Mouse (Mus musculus) C2C12 (cell line): ENCODE measurements around the gene BC025446. TPM values are rescaled to one million over a fixed set of nuclear protein-coding genes. Genes with fewer than 3 reads are reported as not detected.

ENCODE experiments used
- H3K27me3 ChIP-seq: one replicate; pipeline ENCODE4 v1.6.1; 2011; ENCODE audit not compliant: control insufficient read depth, insufficient read depth, insufficient read length
- H3K36me3 ChIP-seq: one replicate; pipeline ENCODE4 v1.6.1; 2011; ENCODE audit not compliant: control insufficient read depth, insufficient read depth
- H3K4me3 ChIP-seq: one replicate; pipeline ENCODE4 v1.5.1; 2011; ENCODE audit warnings: mild to moderate bottlenecking, control low read depth; ENCODE audit not compliant: poor library complexity, insufficient read depth, severe bottlenecking
- H3K79me2 ChIP-seq: one replicate; pipeline ENCODE4 v1.6.1; 2011; ENCODE audit not compliant: control insufficient read depth, insufficient read depth
- H3K79me3 ChIP-seq: one replicate; pipeline ENCODE4 v1.6.1; 2011; ENCODE audit warnings: low read depth, control low read depth
- H3ac ChIP-seq: one replicate; pipeline ENCODE3; 2011; ENCODE audit warnings: low read depth; ENCODE audit not compliant: control insufficient read depth, insufficient read length
- CEBPB ChIP-seq: IDR thresholded peaks from one replicate; pipeline ENCODE4 v1.6.1; 2011; ENCODE audit warnings: low read depth, mild to moderate bottlenecking, control low read depth, moderate library complexity
- CTCF ChIP-seq: IDR thresholded peaks from one replicate; pipeline ENCODE4 v1.5.1; 2011; ENCODE audit not compliant: control insufficient read depth, insufficient read depth, insufficient read length
- FOSL1 ChIP-seq: IDR thresholded peaks from one replicate; pipeline ENCODE4 v1.8.0; 2011; ENCODE audit warnings: mild to moderate bottlenecking, low read length; ENCODE audit not compliant: poor library complexity, insufficient read depth, severe bottlenecking
- MAX ChIP-seq: IDR thresholded peaks from one replicate; pipeline ENCODE4 v1.6.1; 2011; ENCODE audit warnings: mild to moderate bottlenecking, control low read depth
- MYOD1 ChIP-seq: IDR thresholded peaks from one replicate; pipeline ENCODE4 v1.6.1; 2011; ENCODE audit warnings: low read depth; ENCODE audit not compliant: control insufficient read depth, insufficient read length
- MYOG ChIP-seq: IDR thresholded peaks from one replicate; pipeline ENCODE4 v1.6.1; 2011; ENCODE audit not compliant: control insufficient read depth, insufficient read length; ENCODE audit errors: extremely low read depth
- USF1 ChIP-seq: IDR thresholded peaks from one replicate; pipeline ENCODE4 v1.6.1; 2011; ENCODE audit warnings: low read depth, mild to moderate bottlenecking, control low read depth, moderate library complexity
- polyA plus RNA-seq: library from polyadenylated mRNA; unstranded; fragments of >200 nt; fragmentation: generic; extraction: Trizol; gene quantifications from one replicate; pipeline ENCODE4 v1.2.1, GENCODE M21; 2012; ENCODE audit warnings: missing spikeins

BC025446 gene
- polyA plus RNA-seq, 1 experiment: 9.4 TPM

GRCm38 (mm10) chr15:75221942-75222341, 5.8 kb downstream of the BC025446 start:
- no peak overlapping the region for H3ac ChIP-seq
- H3K36me3 ChIP-seq: no peaks in the 10 kb centered on the region
- H3K79me2 ChIP-seq: no peaks in the 10 kb centered on the region
- H3K4me3 ChIP-seq: no peak overlapping the region
- no peaks in the 10 kb centered on the region for H3K79me3 ChIP-seq
- no peak for TF ChIP-seq MYOG
- TF ChIP-seq MYOD1: no peak
- no peak for TF ChIP-seq CTCF
- no peak for TF ChIP-seq USF1
- TF ChIP-seq CEBPB: no peak
- no peak for TF ChIP-seq MAX
- no peak for TF ChIP-seq FOSL1
- H3K27me3 ChIP-seq: no peaks in the 10 kb centered on the region

DNA sequence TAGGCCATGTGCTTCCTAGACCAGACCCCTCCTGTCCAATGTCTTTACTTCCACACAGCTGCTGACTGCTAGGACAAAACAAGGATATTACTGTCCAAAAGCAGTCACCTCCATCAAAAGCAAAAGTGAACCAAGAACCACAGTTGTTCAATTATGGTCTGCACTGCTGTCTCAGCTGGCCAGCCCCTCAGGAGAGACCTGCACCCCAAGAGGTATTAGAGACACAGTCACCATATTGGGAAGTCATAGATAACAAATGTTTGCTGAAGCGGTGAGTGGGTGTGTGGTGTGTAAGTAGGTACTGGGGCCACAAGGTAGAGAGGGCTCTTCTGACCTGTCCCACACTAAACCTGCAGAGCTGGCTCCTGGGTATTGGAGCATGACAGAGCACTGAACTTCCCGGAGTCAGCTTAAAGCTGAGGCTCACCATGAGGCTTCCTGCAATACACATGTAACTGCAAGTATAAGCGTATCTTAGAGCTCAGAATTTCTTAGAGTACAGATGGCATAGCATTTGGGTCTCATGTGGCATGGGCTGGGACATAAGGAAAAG, 21.6 kb downstream of the BC025446 start:
- no peak overlapping the region for H3K4me3 ChIP-seq
- TF ChIP-seq USF1: no peak
- TF ChIP-seq MYOG: no peak
- no peak for TF ChIP-seq FOSL1
- TF ChIP-seq MAX: no peak
- no peak for TF ChIP-seq MYOD1
- no peak for TF ChIP-seq CEBPB
- H3ac ChIP-seq: no peak overlapping the region
- no peaks in the 10 kb centered on the region for H3K36me3 ChIP-seq
- H3K79me2 ChIP-seq: no peaks in the 10 kb centered on the region
- peaks cover 3% of the 10 kb centered on the region for H3K27me3 ChIP-seq
- H3K79me3 ChIP-seq: no peaks in the 10 kb centered on the region

- Histone ChIP-seq H3K79me2 (no peaks in the 10 kb centered on the region), H3K4me3 (no peak overlapping the region), H3K36me3 (no peaks in the 10 kb centered on the region), H3ac (no peak overlapping the region), H3K79me3 (no peaks in the 10 kb centered on the region), H3K27me3 (peaks cover 3% of the 10 kb centered on the region)
- TF ChIP-seq MYOG: no peak
- TF ChIP-seq USF1: no peak
- no peak for TF ChIP-seq CTCF
- TF ChIP-seq MYOD1: no peak
- no peak for TF ChIP-seq FOSL1
- TF ChIP-seq MAX: no peak
- TF ChIP-seq CEBPB: no peak
These were observed 24.4 kb downstream of the BC025446 start for GRCm38 (mm10) chr15:75240558-75240957.

DNA sequence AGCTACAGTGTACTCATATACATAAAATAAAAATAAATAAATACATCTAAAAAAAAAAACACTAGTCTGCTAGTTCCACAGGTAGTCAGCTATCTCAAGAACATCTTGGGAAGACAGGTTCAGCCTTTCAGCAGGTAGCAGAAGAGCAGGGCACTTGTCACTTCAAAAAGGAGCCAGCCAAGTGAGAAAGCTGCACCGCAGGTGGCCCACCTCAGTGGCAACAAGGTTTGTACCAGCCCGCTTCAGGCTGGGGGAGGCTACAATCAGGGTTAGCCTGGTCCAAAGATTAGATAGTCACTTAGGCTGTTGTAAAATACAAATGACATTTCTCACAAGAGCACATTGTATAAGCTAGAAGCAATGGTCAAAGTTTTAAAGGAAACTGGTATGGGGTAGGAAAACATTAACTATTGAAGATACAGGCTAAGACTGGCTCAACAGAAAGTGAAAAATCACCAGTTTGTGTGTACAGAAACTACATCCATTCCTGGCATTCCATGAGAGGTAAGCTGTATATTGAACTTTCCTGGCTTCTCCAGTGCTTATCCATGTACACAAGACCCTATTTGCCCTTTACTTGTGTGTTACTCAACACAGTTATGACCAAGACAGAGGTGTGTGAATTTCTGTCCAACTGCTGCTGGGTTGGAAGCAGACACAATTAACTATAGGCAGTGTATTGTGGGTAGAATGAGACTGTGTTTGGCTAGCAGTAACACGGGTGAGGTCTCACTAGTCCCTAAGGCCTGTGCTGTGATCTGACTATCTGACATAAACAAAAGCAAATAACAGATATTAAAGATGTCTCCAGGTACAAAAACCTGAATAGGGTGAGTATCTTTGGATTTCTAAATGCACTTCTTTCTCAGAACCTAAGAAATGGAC, 26.8 kb downstream of the BC025446 start:
- Histone ChIP-seq H3ac (no peak overlapping the region), H3K79me3 (no peaks in the 10 kb centered on the region), H3K4me3 (no peak overlapping the region), H3K79me2 (no peaks in the 10 kb centered on the region), H3K36me3 (no peaks in the 10 kb centered on the region), H3K27me3 (no peaks in the 10 kb centered on the region)
- TF ChIP-seq FOSL1: no peak
- no peak for TF ChIP-seq MAX
- no peak for TF ChIP-seq USF1
- TF ChIP-seq CTCF: no peak
- no peak for TF ChIP-seq MYOD1
- TF ChIP-seq CEBPB: no peak
- no peak for TF ChIP-seq MYOG

DNA sequence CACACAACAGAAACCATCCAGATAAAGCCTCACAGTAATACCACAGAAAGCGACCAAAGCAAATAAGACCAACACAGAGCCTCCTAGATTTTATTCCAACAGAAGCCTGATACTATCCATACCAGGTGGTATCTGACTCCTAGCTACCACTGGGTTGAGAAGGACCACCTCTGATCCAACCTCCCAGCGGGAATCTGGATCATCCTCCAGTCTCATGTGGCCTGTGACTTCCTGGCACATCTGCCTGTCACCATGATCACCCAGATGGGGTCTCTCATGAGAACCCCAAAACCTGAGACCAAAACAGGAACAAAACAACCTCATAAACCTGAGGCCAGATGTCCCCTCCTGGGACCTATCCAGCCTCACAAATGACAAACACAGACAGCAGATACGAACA, 38.5 kb downstream of the BC025446 start:
- H3K36me3 ChIP-seq: no peaks in the 10 kb centered on the region
- H3K79me2 ChIP-seq: no peaks in the 10 kb centered on the region
- H3K27me3 ChIP-seq: peaks cover 3% of the 10 kb centered on the region
- no peak overlapping the region for H3K4me3 ChIP-seq
- H3ac ChIP-seq: no peak overlapping the region
- H3K79me3 ChIP-seq: no peaks in the 10 kb centered on the region
- TF ChIP-seq MYOG (no peak), USF1 (no peak), MYOD1 (no peak), FOSL1 (no peak), CEBPB (no peak), MAX (no peak), CTCF (no peak)

DNA sequence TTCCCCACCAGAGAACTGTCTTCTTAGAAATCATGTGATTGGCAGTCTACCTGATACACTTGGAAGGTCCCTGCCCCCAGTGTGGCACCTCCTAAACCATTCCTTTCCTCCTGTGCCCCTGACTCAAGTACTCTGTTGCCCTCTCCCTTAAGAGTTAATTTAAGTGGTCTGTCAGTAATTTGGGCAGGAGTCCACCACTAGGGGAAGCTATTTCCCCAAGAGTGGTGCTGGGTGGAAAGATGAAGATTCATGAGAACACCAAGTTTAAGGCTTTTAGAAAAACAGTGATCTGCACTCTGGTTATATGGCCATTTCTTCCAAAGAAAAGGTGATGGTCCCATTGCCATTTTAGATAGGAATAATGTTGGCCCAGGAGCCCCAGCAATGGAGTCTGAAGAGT, 49.7 kb downstream of the BC025446 start:
- Histone ChIP-seq H3ac (no peak overlapping the region), H3K27me3 (no peaks in the 10 kb centered on the region), H3K4me3 (no peak overlapping the region), H3K36me3 (no peaks in the 10 kb centered on the region), H3K79me3 (no peaks in the 10 kb centered on the region), H3K79me2 (no peaks in the 10 kb centered on the region)
- no peak for TF ChIP-seq USF1
- no peak for TF ChIP-seq MAX
- no peak for TF ChIP-seq MYOD1
- TF ChIP-seq CEBPB: no peak
- no peak for TF ChIP-seq FOSL1
- TF ChIP-seq CTCF: no peak
- TF ChIP-seq MYOG: no peak
